8 mouse cellular contexts compared by ENCODE assay signal in genomic region chr3:102701902-102702544, GRCm38 (mm10). TPM values are rescaled to one million over a fixed set of nuclear protein-coding genes. Genes with fewer than 3 reads are reported as not detected.
DNase-seq lines count a peak whose midpoint lies in the region; ATAC-seq and TF ChIP-seq lines count a peak whose summit lies in the region.

No protein-coding gene starts in this region.

- no peaks in the 10 kb centered on the region for H3K36me3 ChIP-seq in lung, postnatal 0 days (ENCODE audit: insufficient read depth, low read length)

- H3K4me2 ChIP-seq in lung, postnatal 0 days (replicated peaks; ENCODE audit: low read depth, low read length): no peak overlapping the region

- no peak for TF ChIP-seq EP300 in lung, postnatal 0 days (IDR thresholded peaks at IDR 0.05)

- no peak overlapping the region for H3K4me3 ChIP-seq in bone marrow macrophage, adult 2 months (ENCODE audit: insufficient read depth, low read length)
- H3K4me3 ChIP-seq in lung, postnatal 0 days (ENCODE audit: low read depth, low read length): no peak overlapping the region

- peak; percentile 65; the same call in 1 of the 2 replicates for TF ChIP-seq CTCF in bone marrow macrophage, adult 2 months (IDR thresholded peaks at IDR 0.05; ENCODE audit: low read depth, low read length)
- TF ChIP-seq CTCF in lung, postnatal 0 days (IDR thresholded peaks at IDR 0.05): peak; percentile 77

- no peaks in the 10 kb centered on the region for H3K4me1 ChIP-seq in bone marrow macrophage, adult 2 months (ENCODE audit: control insufficient read depth, insufficient read depth, low read length)
- no peaks in the 10 kb centered on the region for H3K4me1 ChIP-seq in lung, postnatal 0 days (ENCODE audit: insufficient read depth, low read depth, low read length)

- no peak overlapping the region for H3K27ac ChIP-seq in bone marrow macrophage, adult 2 months (ENCODE audit: insufficient read depth, low read depth, low read length)
- H3K27ac ChIP-seq in lung, postnatal 0 days (ENCODE audit: low read length): no peak overlapping the region

- 29% methylated on average over 7 of the region's 7 CpGs for WGBS in lung, postnatal 0 days

- H3K9ac ChIP-seq in lung, postnatal 0 days (replicated peaks; ENCODE audit: low read depth): no peak overlapping the region

- H3K9me3 ChIP-seq in lung, postnatal 0 days (ENCODE audit: low read length): no peaks in the 10 kb centered on the region

- peak; percentile 47 for ATAC-seq in lung, postnatal 0 days

- peak; percentile 15 to 78 for DNase-seq in adrenal gland, adult (ENCODE audit: inconsistent age in 2 of 2, low spot score in 1 of 2)
- DNase-seq in adrenal gland, adult 2 months: no peak
- DNase-seq in B cell, adult 2 months: peak; percentile 79 to 85
- DNase-seq in frontal cortex, postnatal 25 days (ENCODE audit: low spot score in 2 of 2): peak; percentile 12 to 26
- DNase-seq in kidney, postnatal 10 days: peak; percentile 54
- peak; percentile 80 for DNase-seq in lung, postnatal 0 days (ENCODE audit: low spot score)
- peak; percentile 41 for DNase-seq in spleen, adult 12 weeks (ENCODE audit: low spot score)

- TF ChIP-seq POLR2A in bone marrow macrophage, adult 2 months (IDR thresholded peaks at IDR 0.05; ENCODE audit: borderline replicate concordance, low read depth, low read length): no peak

- no peaks in the 10 kb centered on the region for H3K27me3 ChIP-seq in lung, postnatal 0 days (replicated peaks; ENCODE audit: insufficient read depth, low read length)

RNA-seq across cellular contexts. Expression of gene Tspan2, which starts 32.3 kb away (rescaled TPM):
- 1 to 10 TPM; 3.4 to 8.6 TPM for total RNA-seq in adrenal gland, adult 2 months (2021)
- polyA plus RNA-seq in adrenal gland, adult 2 months (2012; rRNA removed): 0.28 and 0.36 TPM in 2 replicates
- not detected in 2 replicates for polyA plus RNA-seq in bone marrow macrophage, adult 2 months (2012; ENCODE audit: insufficient read depth, insufficient read length, missing spikeins)
- polyA plus RNA-seq in lung, postnatal 0 days (2015; fragmentation: Nextera tagmentation; extraction: Ambion mirVana): 72.7 and 86.9 TPM in 2 replicates

Comparison
In these comparisons a context has a peak if more than half of its experiments do, and no peak if none do; other contexts are left out.
1. RNA of gene Tspan2, which starts 32.3 kb away (polyA plus RNA-seq): 72.7 to 86.9 TPM in lung, postnatal 0 days; not detected in bone marrow macrophage, adult 2 months and 0.28 to 0.36 TPM in adrenal gland, adult 2 months; every median in the first group is over 10 times any median in the second.